Mouse (Mus musculus) hindbrain, embryonic 11.5 days (tissue): Measurements from ENCODE around the gene Tbc1d16. TPM values are rescaled to one million over a fixed set of nuclear protein-coding genes. Genes with fewer than 3 reads are reported as not detected.

Experiments used
- ATAC-seq: fragments of 200-750 bp; cut with Nextera tagmentation; 2 replicates; pipeline ENCODE4 v1.8.0; 2017; ENCODE audit warnings: mild to moderate bottlenecking, moderate TSS enrichment, moderate library complexity; ENCODE audit not compliant: low FRiP score
- DNase-seq: peaks from one replicate; pipeline ENCODE4 v3.0.0-alpha.2; 2015; ENCODE audit warnings: low spot score
- H3K27ac ChIP-seq: fragments of 300-500 bp; sonication (generic); 2 replicates; pipeline ENCODE4 v1.5.1; 2014; ENCODE audit warnings: mild to moderate bottlenecking, low read depth, low read length
- H3K27me3 ChIP-seq: fragments of 300-500 bp; sonication (generic); 2 replicates; pipeline ENCODE4 v1.6.1; 2014; ENCODE audit warnings: mild to moderate bottlenecking, low read length, moderate library complexity, mixed read lengths; ENCODE audit not compliant: control insufficient read depth, insufficient read depth
- H3K36me3 ChIP-seq: fragments of 300-500 bp; sonication (generic); 2 replicates; pipeline ENCODE4 v1.6.1; 2014; ENCODE audit warnings: mild to moderate bottlenecking, low read length, moderate library complexity, mixed read lengths; ENCODE audit not compliant: control insufficient read depth, insufficient read depth
- H3K4me1 ChIP-seq: fragments of 300-500 bp; sonication (generic); replicated peaks from 2 replicates; pipeline ENCODE4 v1.6.1; 2014; ENCODE audit warnings: low read length, mixed read lengths; ENCODE audit not compliant: control insufficient read depth, insufficient read depth
- H3K4me2 ChIP-seq: fragments of 300-500 bp; sonication (generic); replicated peaks from 2 replicates; pipeline ENCODE4 v1.6.1; 2014; ENCODE audit warnings: mild to moderate bottlenecking, low read depth, low read length
- H3K4me3 ChIP-seq: fragments of 300-500 bp; sonication (generic); 2 replicates; pipeline ENCODE4 v1.5.1; 2014; ENCODE audit warnings: low read depth, low read length
- H3K9ac ChIP-seq: fragments of 300-500 bp; sonication (generic); 2 replicates; pipeline ENCODE4 v1.6.1; 2014; ENCODE audit warnings: low read depth, low read length
- H3K9me3 ChIP-seq: fragments of 300-500 bp; sonication (generic); 2 replicates; pipeline ENCODE4 v1.6.1; 2016; ENCODE audit warnings: low read length; ENCODE audit not compliant: control insufficient read depth
- WGBS: fragments of 180-500 bp; shearing (Covaris S2); extraction: QIAGEN DNeasy Blood & Tissue Kit; methylation state at CpG from one replicate; pipeline ENCODE4 v1.1.7; 2014; 5-methylcytosine and 5-hydroxymethylcytosine counted together
- polyA plus RNA-seq: library from polyadenylated mRNA; unstranded; fragments of >200 nt; fragmentation: Nextera tagmentation; extraction: Ambion mirVana; gene quantifications from 2 replicates; pipeline ENCODE4 v1.2.1, GENCODE M21; 2014

Gene Tbc1d16
- polyA plus RNA-seq, 1 experiment from 2014 or later, result 20.7 TPM

GRCm38 (mm10) chr11:119191606-119192081 lies 36.7 kb downstream of the Tbc1d16 start:
- ATAC-seq, result no peak

GRCm38 (mm10) chr11:119190498-119190897 lies 37.8 kb downstream of the Tbc1d16 start:
- peaks cover 5% of the 10 kb centered on the region for H3K4me1 ChIP-seq
- H3K27ac ChIP-seq, result peak overlapping the region; percentile 56
- no peaks in the 10 kb centered on the region for H3K9me3 ChIP-seq
- no peak overlapping the region for H3K4me2 ChIP-seq
- peak overlapping the region; percentile 42; the same call in 1 of the 2 replicates for H3K9ac ChIP-seq
- WGBS, result 28% methylated on average over 11 of the region's 11 CpGs
- DNase-seq (peak; percentile 71), ATAC-seq (peak; percentile 66)
- no peak overlapping the region for H3K4me3 ChIP-seq
- no peaks in the 10 kb centered on the region for H3K36me3 ChIP-seq
- no peaks in the 10 kb centered on the region for H3K27me3 ChIP-seq

More at GRCm38 (mm10) chr11:119191606-119192081, 36.7 kb downstream of the Tbc1d16 start:
- H3K27me3 ChIP-seq, result no peaks in the 10 kb centered on the region
- H3K27ac ChIP-seq, result no peak overlapping the region
- H3K4me2 ChIP-seq, result no peak overlapping the region
- DNase-seq, result no peak
- H3K9ac ChIP-seq, result no peak overlapping the region
- no peak overlapping the region for H3K4me3 ChIP-seq
- H3K9me3 ChIP-seq, result no peaks in the 10 kb centered on the region
- H3K36me3 ChIP-seq, result no peaks in the 10 kb centered on the region
- peaks cover 5% of the 10 kb centered on the region for H3K4me1 ChIP-seq
- 82% methylated on average over 9 of the region's 9 CpGs for WGBS

GRCm38 (mm10) chr11:119189319-119189718 lies 39.0 kb downstream of the Tbc1d16 start:
- Histone ChIP-seq H3K4me1 (peaks cover 5% of the 10 kb centered on the region), H3K9me3 (no peaks in the 10 kb centered on the region), H3K9ac (no peak overlapping the region), H3K36me3 (no peaks in the 10 kb centered on the region), H3K27me3 (no peaks in the 10 kb centered on the region), H3K4me3 (no peak overlapping the region), H3K4me2 (no peak overlapping the region), H3K27ac (no peak overlapping the region)
- 98% methylated on average over 3 of the region's 3 CpGs for WGBS
- DNase-seq (no peak), ATAC-seq (no peak)

- ATAC-seq (no peak), DNase-seq (no peak)
- H3K9me3 ChIP-seq, result no peaks in the 10 kb centered on the region
- H3K9ac ChIP-seq, result no peak overlapping the region
- no peak overlapping the region for H3K4me3 ChIP-seq
- H3K4me1 ChIP-seq, result peaks cover 9% of the 10 kb centered on the region
- WGBS, result 78% methylated on average over 6 of the region's 6 CpGs
- H3K36me3 ChIP-seq, result no peaks in the 10 kb centered on the region
- H3K4me2 ChIP-seq, result no peak overlapping the region
- H3K27me3 ChIP-seq, result no peaks in the 10 kb centered on the region
- H3K27ac ChIP-seq, result no peak overlapping the region
These were observed 39.9 kb downstream of the Tbc1d16 start for GRCm38 (mm10) chr11:119188389-119188788.

GRCm38 (mm10) chr11:119187800-119188197 lies 40.5 kb downstream of the Tbc1d16 start:
- 55% methylated on average over 10 of the region's 10 CpGs for WGBS

GRCm38 (mm10) chr11:119186989-119187799 lies 41.1 kb downstream of the Tbc1d16 start:
- H3K4me1 ChIP-seq, result peaks cover 11% of the 10 kb centered on the region
- 48% methylated on average over 25 of the region's 25 CpGs for WGBS
- no peaks in the 10 kb centered on the region for H3K9me3 ChIP-seq
- DNase-seq (peak; percentile 87), ATAC-seq (no peak)
- no peak overlapping the region for H3K4me2 ChIP-seq
- H3K27me3 ChIP-seq, result no peaks in the 10 kb centered on the region
- H3K9ac ChIP-seq, result no peak overlapping the region
- no peaks in the 10 kb centered on the region for H3K36me3 ChIP-seq
- H3K27ac ChIP-seq, result no peak overlapping the region
- no peak overlapping the region for H3K4me3 ChIP-seq

More at GRCm38 (mm10) chr11:119187800-119188197, 40.5 kb downstream of the Tbc1d16 start:
- no peak overlapping the region for H3K27ac ChIP-seq
- H3K9ac ChIP-seq, result no peak overlapping the region
- H3K27me3 ChIP-seq, result no peaks in the 10 kb centered on the region
- no peak overlapping the region for H3K4me3 ChIP-seq
- no peaks in the 10 kb centered on the region for H3K9me3 ChIP-seq
- peaks cover 11% of the 10 kb centered on the region for H3K4me1 ChIP-seq
- H3K4me2 ChIP-seq, result no peak overlapping the region
- DNase-seq, result no peak
- no peaks in the 10 kb centered on the region for H3K36me3 ChIP-seq
- no peak for ATAC-seq

- Histone ChIP-seq H3K9ac (no peak overlapping the region), H3K4me2 (no peak overlapping the region), H3K27ac (no peak overlapping the region), H3K36me3 (no peaks in the 10 kb centered on the region), H3K9me3 (no peaks in the 10 kb centered on the region), H3K27me3 (no peaks in the 10 kb centered on the region), H3K4me1 (peaks cover 11% of the 10 kb centered on the region), H3K4me3 (no peak overlapping the region)
- no peak for ATAC-seq
- WGBS, result 81% methylated on average over 3 of the region's 3 CpGs
- no peak for DNase-seq
These were observed 41.9 kb downstream of the Tbc1d16 start for GRCm38 (mm10) chr11:119186381-119186780.

GRCm38 (mm10) chr11:119183684-119184310 lies 44.5 kb downstream of the Tbc1d16 start:
- WGBS, result 77% methylated on average over 15 of the region's 15 CpGs
- H3K4me3 ChIP-seq, result no peak overlapping the region
- no peak overlapping the region for H3K9ac ChIP-seq
- H3K36me3 ChIP-seq, result no peaks in the 10 kb centered on the region
- no peak overlapping the region; the same call in 1 of the 2 replicates for H3K27ac ChIP-seq
- H3K4me1 ChIP-seq, result peaks cover 6% of the 10 kb centered on the region; the same call in 1 of the 2 replicates
- no peak for DNase-seq
- no peaks in the 10 kb centered on the region for H3K27me3 ChIP-seq
- H3K9me3 ChIP-seq, result no peaks in the 10 kb centered on the region
- no peak overlapping the region for H3K4me2 ChIP-seq
- no peak for ATAC-seq
